Mouse (Mus musculus): Measurements from ENCODE around the gene Atf6b. TPM values are rescaled to one million over a fixed set of nuclear protein-coding genes. Genes with fewer than 3 reads are reported as not detected.

Atf6b gene
- polyA plus RNA-seq, 1 experiment from 2014 or later = 111 TPM

GRCm38 (mm10) chr17:34655160-34655559, 8.2 kb downstream of the Atf6b start:
- peaks cover 56% of the 10 kb centered on the region for H3K36me3 ChIP-seq
- no peak overlapping the region for H3K4me3 ChIP-seq

GRCm38 (mm10) chr17:34655581-34655991, 8.6 kb downstream of the Atf6b start:
- Histone ChIP-seq H3K36me3 (peaks cover 52% of the 10 kb centered on the region), H3K27me3 (ENCODE audit: low read depth, poor library complexity, severe bottlenecking) (peaks cover 21% of the 10 kb centered on the region), H3K27ac (replicated peaks) (peak overlapping the region; percentile 3; the same call in 1 of the 2 replicates), H3K4me3 (no peak overlapping the region), H3K9me3 (replicated peaks) (no peaks in the 10 kb centered on the region), H3K4me1 (peaks cover 37% of the 10 kb centered on the region)
- no peak for DNase-seq (ENCODE audit: low spot score)
- WGBS = 73% methylated on average over 4 of the region's 4 CpGs

More at GRCm38 (mm10) chr17:34655160-34655559, 8.2 kb downstream of the Atf6b start:
- Histone ChIP-seq H3K9me3 (replicated peaks) (no peaks in the 10 kb centered on the region), H3K4me1 (peaks cover 32% of the 10 kb centered on the region), H3K27me3 (ENCODE audit: low read depth, poor library complexity, severe bottlenecking) (peaks cover 17% of the 10 kb centered on the region), H3K27ac (replicated peaks) (peak overlapping the region; percentile 3; the same call in 1 of the 2 replicates)
- no peak for DNase-seq (ENCODE audit: low spot score)
- WGBS = 91% methylated on average over 7 of the region's 7 CpGs

- no peak for DNase-seq (ENCODE audit: low spot score)
- Histone ChIP-seq H3K27ac (replicated peaks) (peak overlapping the region; percentile 57), H3K27me3 (ENCODE audit: low read depth, poor library complexity, severe bottlenecking) (peaks cover 32% of the 10 kb centered on the region), H3K4me3 (no peak overlapping the region), H3K4me1 (peaks cover 41% of the 10 kb centered on the region), H3K9me3 (replicated peaks) (no peaks in the 10 kb centered on the region), H3K36me3 (peaks cover 41% of the 10 kb centered on the region)
- 39% methylated on average over 8 of the region's 8 CpGs for WGBS
Measured at GRCm38 (mm10) chr17:34656666-34657065, 9.7 kb downstream of the Atf6b start.

GRCm38 (mm10) chr17:34657271-34657670, 10.3 kb downstream of the Atf6b start:
- DNase-seq (ENCODE audit: low spot score) = no peak
- no peaks in the 10 kb centered on the region for H3K9me3 ChIP-seq (replicated peaks)
- H3K4me1 ChIP-seq = peaks cover 41% of the 10 kb centered on the region
- H3K27me3 ChIP-seq (ENCODE audit: low read depth, poor library complexity, severe bottlenecking) = peaks cover 33% of the 10 kb centered on the region
- H3K27ac ChIP-seq (replicated peaks) = no peak overlapping the region
- peaks cover 35% of the 10 kb centered on the region for H3K36me3 ChIP-seq
- 0 out of 2 replicates have a peak overlapping the region, but pooled peaks have one; percentile 0 for H3K4me3 ChIP-seq
- 41% methylated on average over 2 of the region's 2 CpGs for WGBS

- peaks cover 36% of the 10 kb centered on the region for H3K27me3 ChIP-seq (ENCODE audit: low read depth, poor library complexity, severe bottlenecking)
- WGBS = 90% methylated on average over 2 of the region's 2 CpGs
- peaks cover 41% of the 10 kb centered on the region for H3K4me1 ChIP-seq
- peaks cover 26% of the 10 kb centered on the region for H3K36me3 ChIP-seq
- no peak for DNase-seq (ENCODE audit: low spot score)
- H3K27ac ChIP-seq (replicated peaks) = no peak overlapping the region
- no peak overlapping the region for H3K4me3 ChIP-seq
- no peaks in the 10 kb centered on the region for H3K9me3 ChIP-seq (replicated peaks)
Measured at GRCm38 (mm10) chr17:34658145-34658544, 11.2 kb downstream of the Atf6b start.

GRCm38 (mm10) chr17:34658591-34658990, 11.6 kb downstream of the Atf6b start:
- Histone ChIP-seq H3K9me3 (replicated peaks) (no peaks in the 10 kb centered on the region), H3K4me3 (no peak overlapping the region), H3K27ac (replicated peaks) (no peak overlapping the region), H3K27me3 (ENCODE audit: low read depth, poor library complexity, severe bottlenecking) (peaks cover 36% of the 10 kb centered on the region), H3K4me1 (peaks cover 41% of the 10 kb centered on the region), H3K36me3 (peaks cover 21% of the 10 kb centered on the region)
- WGBS = 89% methylated on average over 3 of the region's 3 CpGs
- DNase-seq (ENCODE audit: low spot score) = no peak

GRCm38 (mm10) chr17:34659181-34659896, 12.4 kb downstream of the Atf6b start:
- Histone ChIP-seq H3K27me3 (ENCODE audit: low read depth, poor library complexity, severe bottlenecking) (peaks cover 36% of the 10 kb centered on the region), H3K4me3 (no peak overlapping the region), H3K9me3 (replicated peaks) (no peaks in the 10 kb centered on the region), H3K27ac (replicated peaks) (no peak overlapping the region), H3K4me1 (peaks cover 41% of the 10 kb centered on the region), H3K36me3 (peaks cover 14% of the 10 kb centered on the region)
- DNase-seq (ENCODE audit: low spot score) = no peak
- 73% methylated on average over 12 of the region's 12 CpGs for WGBS

GRCm38 (mm10) chr17:34659897-34660214, 12.9 kb downstream of the Atf6b start:
- Histone ChIP-seq H3K4me1 (peaks cover 41% of the 10 kb centered on the region), H3K36me3 (peaks cover 9% of the 10 kb centered on the region), H3K27me3 (ENCODE audit: low read depth, poor library complexity, severe bottlenecking) (peaks cover 36% of the 10 kb centered on the region), H3K4me3 (no peak overlapping the region), H3K9me3 (replicated peaks) (no peaks in the 10 kb centered on the region), H3K27ac (replicated peaks) (no peak overlapping the region)
- WGBS = 72% methylated on average over 3 of the region's 3 CpGs
- no peak for DNase-seq (ENCODE audit: low spot score)

GRCm38 (mm10) chr17:34660259-34660820, 13.4 kb downstream of the Atf6b start:
- Histone ChIP-seq H3K27me3 (ENCODE audit: low read depth, poor library complexity, severe bottlenecking) (peaks cover 36% of the 10 kb centered on the region), H3K4me1 (peaks cover 38% of the 10 kb centered on the region), H3K9me3 (replicated peaks) (no peaks in the 10 kb centered on the region), H3K27ac (replicated peaks) (no peak overlapping the region), H3K36me3 (peaks cover 4% of the 10 kb centered on the region), H3K4me3 (no peak overlapping the region)
- WGBS = 44% methylated on average over 11 of the region's 11 CpGs
- DNase-seq (ENCODE audit: low spot score) = no peak

- H3K36me3 ChIP-seq = no peaks in the 10 kb centered on the region
- peaks cover 36% of the 10 kb centered on the region for H3K27me3 ChIP-seq (ENCODE audit: low read depth, poor library complexity, severe bottlenecking)
- H3K4me1 ChIP-seq = peaks cover 30% of the 10 kb centered on the region
- peak overlapping the region; percentile 29 for H3K4me3 ChIP-seq
- 9% methylated on average over 19 of the region's 19 CpGs for WGBS
- no peaks in the 10 kb centered on the region for H3K9me3 ChIP-seq (replicated peaks)
- no peak overlapping the region for H3K27ac ChIP-seq (replicated peaks)
- no peak for DNase-seq (ENCODE audit: low spot score)
Measured at GRCm38 (mm10) chr17:34661121-34661591, 14.2 kb downstream of the Atf6b start.

- no peak for DNase-seq (ENCODE audit: low spot score)
- H3K36me3 ChIP-seq = no peaks in the 10 kb centered on the region
- peaks cover 17% of the 10 kb centered on the region for H3K4me1 ChIP-seq
- H3K9me3 ChIP-seq (replicated peaks) = no peaks in the 10 kb centered on the region
- H3K4me3 ChIP-seq = no peak overlapping the region
- H3K27me3 ChIP-seq (ENCODE audit: low read depth, poor library complexity, severe bottlenecking) = peaks cover 36% of the 10 kb centered on the region
- WGBS = 93% methylated on average over 1 of the region's 1 CpGs
- H3K27ac ChIP-seq (replicated peaks) = no peak overlapping the region
Measured at GRCm38 (mm10) chr17:34662468-34662867, 15.5 kb downstream of the Atf6b start.

GRCm38 (mm10) chr17:34662978-34663377, 16.0 kb downstream of the Atf6b start:
- no peak for DNase-seq (ENCODE audit: low spot score)
- peaks cover 36% of the 10 kb centered on the region for H3K27me3 ChIP-seq (ENCODE audit: low read depth, poor library complexity, severe bottlenecking)

GRCm38 (mm10) chr17:34663558-34663957, 16.6 kb downstream of the Atf6b start:
- H3K27me3 ChIP-seq (ENCODE audit: low read depth, poor library complexity, severe bottlenecking) = peaks cover 36% of the 10 kb centered on the region
- no peak overlapping the region for H3K27ac ChIP-seq (replicated peaks)
- 50% methylated on average over 1 of the region's 1 CpGs for WGBS
- no peaks in the 10 kb centered on the region for H3K9me3 ChIP-seq (replicated peaks)
- no peak for DNase-seq (ENCODE audit: low spot score)
- peaks cover 15% of the 10 kb centered on the region for H3K4me1 ChIP-seq
- H3K4me3 ChIP-seq = no peak overlapping the region
- H3K36me3 ChIP-seq = no peaks in the 10 kb centered on the region

More at GRCm38 (mm10) chr17:34662978-34663377, 16.0 kb downstream of the Atf6b start:
- 84% methylated on average over 8 of the region's 8 CpGs for WGBS
- no peaks in the 10 kb centered on the region for H3K36me3 ChIP-seq
- H3K27ac ChIP-seq (replicated peaks) = no peak overlapping the region
- peaks cover 15% of the 10 kb centered on the region for H3K4me1 ChIP-seq
- H3K9me3 ChIP-seq (replicated peaks) = no peaks in the 10 kb centered on the region
- H3K4me3 ChIP-seq = no peak overlapping the region

Data from midbrain, embryonic 10.5 days (tissue).